Mouse (Mus musculus): Measurements from ENCODE around the gene Mtmr3. TPM values are rescaled to one million over a fixed set of nuclear protein-coding genes. Genes with fewer than 3 reads are reported as not detected.

Gene Mtmr3
- total and polyA plus RNA-seq, 3 experiments, result 26.4 to 81.4 (median 68.9) TPM

DNA sequence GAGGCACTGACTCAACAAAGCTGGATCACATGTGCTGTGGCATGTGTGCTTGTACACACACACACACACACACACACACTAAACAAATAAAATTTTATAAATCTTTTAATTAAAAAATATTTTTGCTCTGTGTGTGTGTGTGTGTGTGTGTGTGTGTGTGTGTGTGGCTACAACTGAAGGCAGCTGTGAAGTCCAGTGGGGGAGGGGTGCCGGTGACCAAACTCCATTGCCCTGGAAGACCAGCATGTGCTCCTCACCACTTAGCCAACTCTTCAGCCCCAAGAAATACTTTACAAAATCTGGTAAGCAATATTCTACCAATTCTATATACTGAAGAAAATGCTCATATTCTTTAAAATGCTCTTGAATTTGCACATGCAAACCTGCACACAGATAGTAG is 94.4 kb downstream of the Mtmr3 start:
- peaks cover 88% of the 10 kb centered on the region for H3K36me3 ChIP-seq (replicated peaks)
- ATAC-seq (ENCODE audit: extremely low read depth, insufficient number of reproducible peaks, low FRiP score, poor library complexity, severe bottlenecking), result no peak
- DNase-seq (ENCODE audit: low spot score), result no peak

DNA sequence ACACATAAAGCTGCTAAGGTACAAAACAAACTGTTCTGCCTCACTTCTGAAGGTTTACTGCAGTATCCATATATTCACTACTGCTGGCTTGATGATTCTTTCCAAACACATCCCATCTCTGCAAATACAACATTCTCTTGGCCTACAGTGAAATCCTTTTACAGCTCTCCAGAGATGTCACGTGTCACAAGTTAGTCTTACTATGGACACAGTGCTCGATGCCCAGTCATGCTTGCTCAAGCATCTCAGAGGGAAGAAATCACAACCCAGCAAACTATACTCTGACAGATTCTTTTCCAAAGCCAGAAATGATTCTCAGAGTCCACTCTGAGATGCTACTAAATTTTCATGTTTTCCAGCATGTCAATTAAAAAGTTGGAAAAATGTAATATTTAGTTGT is 95.2 kb downstream of the Mtmr3 start:
- Histone ChIP-seq H3K4me3 (ENCODE audit: low read depth, low read length) (no peak overlapping the region), H3K9me3 (replicated peaks) (no peaks in the 10 kb centered on the region), H3K36me3 (replicated peaks) (peaks cover 90% of the 10 kb centered on the region), H3K27me3 (ENCODE audit: insufficient read depth, low read length) (no peaks in the 10 kb centered on the region), H3K4me1 (ENCODE audit: insufficient read depth, low read depth, low read length) (peaks cover 14% of the 10 kb centered on the region)
- no peak for ATAC-seq (ENCODE audit: extremely low read depth, insufficient number of reproducible peaks, low FRiP score, poor library complexity, severe bottlenecking)
- TF ChIP-seq GATA1 (IDR thresholded peaks at IDR 0.05; ENCODE audit: borderline replicate concordance, low read length) (no peak), CTCF (IDR thresholded peaks at IDR 0.05; ENCODE audit: low read depth, low read length) (no peak), GATA2 (IDR thresholded peaks at IDR 0.05; ENCODE audit: borderline replicate concordance, low read depth, low read length) (no peak), TAL1 (conservative IDR thresholded peaks at IDR 0.05; ENCODE audit: low read depth, low read length) (no peak), POLR2AphosphoS5 (IDR thresholded peaks at IDR 0.05; ENCODE audit: insufficient replicate concordance, low read depth, low read length) (no peak)
- DNase-seq (ENCODE audit: low spot score), result no peak

More for the DNA sequence above, 94.4 kb downstream of the Mtmr3 start:
- TF ChIP-seq GATA2 (IDR thresholded peaks at IDR 0.05; ENCODE audit: borderline replicate concordance, low read depth, low read length) (no peak), CTCF (IDR thresholded peaks at IDR 0.05; ENCODE audit: low read depth, low read length) (no peak), TAL1 (conservative IDR thresholded peaks at IDR 0.05; ENCODE audit: low read depth, low read length) (no peak), POLR2AphosphoS5 (IDR thresholded peaks at IDR 0.05; ENCODE audit: insufficient replicate concordance, low read depth, low read length) (no peak), GATA1 (IDR thresholded peaks at IDR 0.05; ENCODE audit: borderline replicate concordance, low read length) (no peak)
- Histone ChIP-seq H3K4me3 (ENCODE audit: low read depth, low read length) (no peak overlapping the region), H3K27me3 (ENCODE audit: insufficient read depth, low read length) (no peaks in the 10 kb centered on the region), H3K4me1 (ENCODE audit: insufficient read depth, low read depth, low read length) (peaks cover 14% of the 10 kb centered on the region), H3K9me3 (replicated peaks) (no peaks in the 10 kb centered on the region)

- Histone ChIP-seq H3K9me3 (replicated peaks) (no peaks in the 10 kb centered on the region), H3K4me3 (ENCODE audit: low read depth, low read length) (no peak overlapping the region), H3K4me1 (ENCODE audit: insufficient read depth, low read depth, low read length) (peaks cover 14% of the 10 kb centered on the region), H3K36me3 (replicated peaks) (peaks cover 90% of the 10 kb centered on the region), H3K27me3 (ENCODE audit: insufficient read depth, low read length) (no peaks in the 10 kb centered on the region)
- DNase-seq (ENCODE audit: low spot score) (no peak), ATAC-seq (ENCODE audit: extremely low read depth, insufficient number of reproducible peaks, low FRiP score, poor library complexity, severe bottlenecking) (no peak)
- TF ChIP-seq CTCF (IDR thresholded peaks at IDR 0.05; ENCODE audit: low read depth, low read length) (no peak), GATA1 (IDR thresholded peaks at IDR 0.05; ENCODE audit: borderline replicate concordance, low read length) (no peak), GATA2 (IDR thresholded peaks at IDR 0.05; ENCODE audit: borderline replicate concordance, low read depth, low read length) (no peak), POLR2AphosphoS5 (IDR thresholded peaks at IDR 0.05; ENCODE audit: insufficient replicate concordance, low read depth, low read length) (no peak), TAL1 (conservative IDR thresholded peaks at IDR 0.05; ENCODE audit: low read depth, low read length) (no peak)
These were observed 95.9 kb downstream of the Mtmr3 start for GRCm38 (mm10) chr11:4498774-4499173.

DNA sequence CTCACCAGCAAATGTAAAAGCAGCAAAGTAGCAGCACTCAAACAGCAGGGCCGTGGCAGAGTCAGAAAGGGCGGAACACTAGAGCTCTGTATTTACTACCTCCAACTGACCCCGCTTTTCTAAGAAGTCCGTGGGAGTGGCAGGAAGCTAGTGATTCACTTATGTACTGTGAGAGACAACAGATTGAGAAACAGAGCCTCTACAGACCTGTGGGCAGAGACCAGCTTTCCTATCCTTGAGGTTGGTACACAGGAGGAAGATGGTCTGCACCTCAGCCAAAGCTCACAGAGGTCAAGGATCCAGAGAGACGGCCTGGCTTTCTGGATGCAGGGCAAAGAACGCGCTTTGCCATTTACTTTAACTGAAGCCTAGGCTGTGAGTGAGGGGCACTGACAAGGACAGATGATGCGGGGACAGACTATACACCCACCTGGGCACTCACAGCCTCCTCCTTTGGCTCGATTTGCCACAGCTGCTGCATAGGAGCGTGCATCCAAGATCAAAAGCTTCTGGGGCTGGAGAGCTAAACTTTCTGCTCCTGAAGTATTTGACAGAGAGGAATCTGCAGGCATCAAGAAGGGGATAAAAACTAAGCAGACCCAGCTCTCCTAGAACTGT is 97.1 kb downstream of the Mtmr3 start:
- no peak for DNase-seq (ENCODE audit: low spot score)
- Histone ChIP-seq H3K4me3 (ENCODE audit: low read depth, low read length) (no peak overlapping the region), H3K9me3 (replicated peaks) (no peaks in the 10 kb centered on the region), H3K27me3 (ENCODE audit: insufficient read depth, low read length) (no peaks in the 10 kb centered on the region), H3K4me1 (ENCODE audit: insufficient read depth, low read depth, low read length) (peaks cover 14% of the 10 kb centered on the region), H3K36me3 (replicated peaks) (peaks cover 89% of the 10 kb centered on the region)
- ATAC-seq (ENCODE audit: extremely low read depth, insufficient number of reproducible peaks, low FRiP score, poor library complexity, severe bottlenecking), result no peak
- TF ChIP-seq GATA2 (IDR thresholded peaks at IDR 0.05; ENCODE audit: borderline replicate concordance, low read depth, low read length), result no peak
- TF ChIP-seq TAL1 (conservative IDR thresholded peaks at IDR 0.05; ENCODE audit: low read depth, low read length), result no peak
- TF ChIP-seq POLR2AphosphoS5 (IDR thresholded peaks at IDR 0.05; ENCODE audit: insufficient replicate concordance, low read depth, low read length), result no peak
- TF ChIP-seq GATA1 (IDR thresholded peaks at IDR 0.05; ENCODE audit: borderline replicate concordance, low read length), result no peak
- no peak for TF ChIP-seq CTCF (IDR thresholded peaks at IDR 0.05; ENCODE audit: low read depth, low read length)

DNA sequence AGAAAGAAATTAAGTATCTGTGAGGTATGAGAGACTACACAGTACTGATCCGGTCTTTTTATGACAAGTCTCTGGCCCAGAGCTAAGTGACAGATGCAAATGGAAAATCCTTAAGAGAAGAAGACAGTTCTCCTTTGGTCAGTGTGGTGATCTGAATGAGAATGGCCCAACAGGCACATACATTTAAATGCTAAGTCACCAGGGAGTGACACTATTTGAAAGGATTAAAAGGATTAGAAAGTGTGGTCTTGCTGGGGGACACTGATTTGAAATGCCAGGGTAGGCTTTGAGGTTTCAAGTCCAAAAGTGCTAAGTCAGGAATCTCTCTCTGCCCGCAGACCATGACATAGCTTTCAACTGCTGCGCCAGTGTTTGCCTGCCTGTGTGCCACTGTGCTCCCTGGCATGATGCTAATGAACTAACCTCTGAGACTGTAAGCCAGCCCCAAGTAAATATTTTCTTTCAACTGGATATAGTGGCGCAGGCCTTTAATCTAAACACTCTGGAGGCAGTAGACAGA is 99.6 kb downstream of the Mtmr3 start:
- no peak for TF ChIP-seq POLR2AphosphoS5 (IDR thresholded peaks at IDR 0.05; ENCODE audit: insufficient replicate concordance, low read depth, low read length)
- ATAC-seq (ENCODE audit: extremely low read depth, insufficient number of reproducible peaks, low FRiP score, poor library complexity, severe bottlenecking), result no peak
- Histone ChIP-seq H3K4me1 (ENCODE audit: insufficient read depth, low read depth, low read length) (peaks cover 10% of the 10 kb centered on the region), H3K9me3 (replicated peaks) (no peaks in the 10 kb centered on the region), H3K4me3 (ENCODE audit: low read depth, low read length) (no peak overlapping the region), H3K36me3 (replicated peaks) (peaks cover 92% of the 10 kb centered on the region), H3K27me3 (ENCODE audit: insufficient read depth, low read length) (no peaks in the 10 kb centered on the region)
- DNase-seq (ENCODE audit: low spot score), result no peak

GRCm38 (mm10) chr11:4489207-4489606 is 105.5 kb downstream of the Mtmr3 start:
- H3K36me3 ChIP-seq (replicated peaks), result peaks cover 99% of the 10 kb centered on the region
- peaks cover 28% of the 10 kb centered on the region for H3K4me1 ChIP-seq (ENCODE audit: insufficient read depth, low read depth, low read length)
- no peak for DNase-seq (ENCODE audit: low spot score)
- TF ChIP-seq CTCF (IDR thresholded peaks at IDR 0.05; ENCODE audit: low read depth, low read length) (no peak), GATA1 (IDR thresholded peaks at IDR 0.05; ENCODE audit: borderline replicate concordance, low read length) (no peak), GATA2 (IDR thresholded peaks at IDR 0.05; ENCODE audit: borderline replicate concordance, low read depth, low read length) (no peak), POLR2AphosphoS5 (IDR thresholded peaks at IDR 0.05; ENCODE audit: insufficient replicate concordance, low read depth, low read length) (no peak)
- H3K27me3 ChIP-seq (ENCODE audit: insufficient read depth, low read length), result no peaks in the 10 kb centered on the region
- no peak overlapping the region for H3K4me3 ChIP-seq (ENCODE audit: low read depth, low read length)
- ATAC-seq (ENCODE audit: extremely low read depth, insufficient number of reproducible peaks, low FRiP score, poor library complexity, severe bottlenecking), result no peak
- no peaks in the 10 kb centered on the region for H3K9me3 ChIP-seq (replicated peaks)

Measured in G1E (cell line).